Mouse (Mus musculus) liver, postnatal 0 days (tissue): Measurements from ENCODE around the gene Tnfsf12.

Experiments
- CTCF ChIP-seq: sonication (generic); IDR thresholded peaks from 2 replicates; pipeline ENCODE4 v1.5.1; 2016; ENCODE audit warnings: antibody characterized with exemption, low read depth
- EP300 ChIP-seq: IDR thresholded peaks from 2 replicates; pipeline ENCODE4 v1.6.1; 2016; ENCODE audit warnings: antibody characterized with exemption, low read depth, mild to moderate bottlenecking

DNA sequence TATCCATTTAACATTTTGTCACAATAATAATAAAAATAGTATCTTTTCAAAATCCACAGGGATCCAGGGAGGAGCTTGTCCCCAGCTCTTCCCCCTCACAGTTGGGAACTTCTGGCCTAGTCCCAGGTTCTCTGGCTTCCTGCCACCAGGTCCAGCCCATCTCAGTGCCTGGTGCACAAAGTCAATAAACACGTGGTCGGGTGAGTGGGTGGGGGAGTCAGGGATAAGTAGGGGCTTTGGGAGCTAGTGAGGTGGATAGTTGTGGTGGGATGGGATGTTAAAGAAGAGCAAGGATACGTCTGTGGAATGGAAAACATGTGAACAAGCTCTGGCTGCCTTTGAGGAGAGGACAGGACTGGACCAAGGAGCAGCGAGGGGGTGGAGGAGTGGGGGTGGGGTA is 9.3 kb downstream of the Tnfsf12 start:
- TF ChIP-seq CTCF (no peak), EP300 (no peak)
